Mouse (Mus musculus) adipocyte (in vitro differentiated cells): Measurements from ENCODE around the gene Spns3.
A peak's percentile ranks its signal among the peaks of the same experiment; 100 is the strongest.
"Not testable (repeated sequence)": the region's sequence is repeated elsewhere in the genome, so short reads cannot be mapped to it uniquely, and the experiment has no call there.

ENCODE experiments used
- DNase-seq: peaks from one replicate; pipeline ENCODE4 v3.0.0-alpha.2; 2016; ENCODE audit warnings: low spot score

Gene Spns3

GRCm38 (mm10) chr11:72556953-72557352 is 6.6 kb upstream of the Spns3 start:
- no peak for DNase-seq

- no peak for DNase-seq
These were observed 6.2 kb upstream of the Spns3 start for GRCm38 (mm10) chr11:72556470-72556869.

- no peak for DNase-seq
These were observed 1.3 kb upstream of the Spns3 start for GRCm38 (mm10) chr11:72551531-72552105.

GRCm38 (mm10) chr11:72547181-72547580 is 3.1 kb downstream of the Spns3 start:
- no peak for DNase-seq

GRCm38 (mm10) chr11:72544716-72545115 is 5.6 kb downstream of the Spns3 start:
- no peak for DNase-seq

- not testable (repeated sequence) for DNase-seq
These were observed 6.6 kb downstream of the Spns3 start for GRCm38 (mm10) chr11:72543692-72544091.

- no peak for DNase-seq
These were observed 7.7 kb downstream of the Spns3 start for GRCm38 (mm10) chr11:72542586-72542985.

GRCm38 (mm10) chr11:72541928-72542327 is 8.4 kb downstream of the Spns3 start:
- DNase-seq = peak; percentile 49

GRCm38 (mm10) chr11:72540437-72540836 is 9.9 kb downstream of the Spns3 start:
- DNase-seq = peak; percentile 69

GRCm38 (mm10) chr11:72538811-72539210 is 11.5 kb downstream of the Spns3 start:
- no peak for DNase-seq

GRCm38 (mm10) chr11:72538037-72538755 is 12.1 kb downstream of the Spns3 start:
- peak; percentile 50 for DNase-seq

GRCm38 (mm10) chr11:72537503-72537902 is 12.8 kb downstream of the Spns3 start:
- DNase-seq = no peak

GRCm38 (mm10) chr11:72535519-72535918 is 14.8 kb downstream of the Spns3 start:
- no peak for DNase-seq

GRCm38 (mm10) chr11:72532890-72533289 is 17.4 kb downstream of the Spns3 start:
- no peak for DNase-seq

GRCm38 (mm10) chr11:72531632-72532031 is 18.7 kb downstream of the Spns3 start:
- peak; percentile 55 for DNase-seq

- DNase-seq = no peak
These were observed 19.2 kb downstream of the Spns3 start for GRCm38 (mm10) chr11:72531144-72531543.

- DNase-seq = peak; percentile 10
These were observed 24.1 kb downstream of the Spns3 start for GRCm38 (mm10) chr11:72526190-72526589.

GRCm38 (mm10) chr11:72523711-72524110 is 26.6 kb downstream of the Spns3 start:
- no peak for DNase-seq

- peak; percentile 73 for DNase-seq
These were observed 27.7 kb downstream of the Spns3 start for GRCm38 (mm10) chr11:72522616-72523041.

GRCm38 (mm10) chr11:72521598-72522541 is 28.4 kb downstream of the Spns3 start:
- DNase-seq = peak; percentile 88

- no peak for DNase-seq
These were observed 30.4 kb downstream of the Spns3 start for GRCm38 (mm10) chr11:72519895-72520294.

- no peak for DNase-seq
These were observed 31.1 kb downstream of the Spns3 start for GRCm38 (mm10) chr11:72519189-72519588.

- DNase-seq = no peak
These were observed 31.9 kb downstream of the Spns3 start for GRCm38 (mm10) chr11:72518449-72518848.
